Mouse (Mus musculus): ENCODE measurements around the gene Ep300. TPM values are rescaled to one million over a fixed set of nuclear protein-coding genes. Genes with fewer than 3 reads are reported as not detected.
"Not testable (repeated sequence)": the region's sequence is repeated elsewhere in the genome, so short reads cannot be mapped to it uniquely, and the experiment has no call there.

Ep300 gene
- total RNA-seq, 1 experiment from 2014 or later: 68.0 TPM

DNA sequence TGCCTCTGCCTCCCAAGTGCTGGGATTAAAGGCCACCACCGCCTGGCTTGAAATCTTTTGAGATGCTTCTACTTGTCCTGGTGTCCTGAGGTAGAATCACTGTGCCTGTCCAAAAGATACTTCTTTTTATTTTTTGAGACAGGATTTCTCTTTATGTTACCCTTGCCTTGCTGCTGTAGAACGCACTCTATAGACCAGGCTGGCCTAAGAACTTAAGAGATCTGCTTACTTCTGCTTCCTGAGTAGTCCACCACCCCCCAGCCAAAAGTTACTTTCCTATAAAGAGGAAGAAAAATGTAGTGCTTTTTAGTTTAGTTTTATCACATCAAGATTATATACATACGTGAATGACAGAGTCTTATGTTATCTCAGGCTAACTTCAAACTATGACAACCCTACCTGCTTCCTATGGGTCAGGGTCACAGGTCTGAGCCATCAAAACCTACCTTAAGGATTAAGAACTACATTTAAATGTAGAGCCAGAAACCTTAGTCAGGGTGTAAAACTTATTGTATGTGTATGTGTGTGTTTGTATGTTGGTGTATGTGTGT is 9.1 kb downstream of the Ep300 start:
- no peak for DNase-seq

GRCm38 (mm10) chr15:81598742-81599141 is 13.6 kb downstream of the Ep300 start:
- DNase-seq: not testable (repeated sequence)

GRCm38 (mm10) chr15:81605241-81605640 is 20.1 kb downstream of the Ep300 start:
- DNase-seq: no peak

DNA sequence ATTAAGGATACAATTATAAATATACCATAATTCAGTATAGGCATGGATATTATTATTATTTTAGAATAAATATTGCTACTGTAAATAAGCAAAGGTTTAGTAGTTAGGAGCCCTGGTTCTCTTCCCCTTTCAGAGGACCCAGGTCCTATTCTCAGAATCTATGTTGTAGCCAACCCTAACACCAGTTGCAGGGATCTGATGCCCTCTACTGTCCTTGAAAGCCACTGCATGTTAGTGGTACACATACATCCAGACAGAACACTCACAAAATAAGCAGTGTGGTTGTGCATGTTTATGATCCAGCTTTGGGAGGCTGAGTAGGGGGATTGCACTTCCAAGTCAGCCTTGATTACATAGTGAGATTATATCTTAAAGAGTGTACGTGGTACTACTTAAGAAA is 21.5 kb downstream of the Ep300 start:
- DNase-seq: peak; percentile 53

- DNase-seq: peak; percentile 58
Measured at GRCm38 (mm10) chr15:81649516-81650455, 64.6 kb downstream of the Ep300 start.

DNA sequence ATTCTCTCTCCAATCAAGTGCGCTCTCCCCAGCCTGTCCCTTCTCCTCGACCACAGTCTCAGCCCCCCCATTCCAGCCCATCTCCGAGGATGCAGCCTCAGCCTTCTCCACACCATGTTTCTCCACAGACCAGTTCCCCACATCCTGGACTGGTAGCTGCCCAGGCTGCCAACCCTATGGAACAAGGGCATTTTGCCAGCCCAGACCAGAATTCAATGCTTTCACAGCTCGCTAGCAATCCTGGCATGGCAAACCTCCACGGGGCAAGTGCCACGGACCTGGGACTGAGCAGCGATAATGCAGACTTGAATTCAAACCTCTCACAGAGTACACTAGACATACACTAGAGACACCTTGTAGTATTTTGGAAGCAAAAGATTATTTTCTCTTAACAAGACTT is 65.5 kb downstream of the Ep300 start:
- peak; percentile 16 for DNase-seq

DNA sequence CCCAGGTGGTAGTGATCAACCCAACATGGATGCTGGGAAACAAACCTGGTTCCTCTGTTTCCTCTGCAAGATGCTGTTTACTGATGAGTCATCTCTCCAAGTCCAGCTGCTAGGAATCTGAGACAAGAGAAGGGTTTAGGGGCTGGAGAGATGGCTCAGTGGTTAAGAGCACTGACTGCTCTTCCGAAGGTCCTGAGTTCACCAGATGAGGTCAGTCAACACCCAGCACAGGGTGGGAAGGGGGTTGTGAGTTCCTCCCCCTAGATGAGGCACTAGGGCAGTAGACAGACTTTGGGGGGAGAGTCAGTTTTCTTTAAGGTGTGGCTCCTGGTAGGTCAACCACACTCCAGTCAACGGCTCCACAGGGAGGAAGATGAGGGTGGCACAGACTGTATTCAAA is 76.5 kb downstream of the Ep300 start:
- DNase-seq: no peak

DNA sequence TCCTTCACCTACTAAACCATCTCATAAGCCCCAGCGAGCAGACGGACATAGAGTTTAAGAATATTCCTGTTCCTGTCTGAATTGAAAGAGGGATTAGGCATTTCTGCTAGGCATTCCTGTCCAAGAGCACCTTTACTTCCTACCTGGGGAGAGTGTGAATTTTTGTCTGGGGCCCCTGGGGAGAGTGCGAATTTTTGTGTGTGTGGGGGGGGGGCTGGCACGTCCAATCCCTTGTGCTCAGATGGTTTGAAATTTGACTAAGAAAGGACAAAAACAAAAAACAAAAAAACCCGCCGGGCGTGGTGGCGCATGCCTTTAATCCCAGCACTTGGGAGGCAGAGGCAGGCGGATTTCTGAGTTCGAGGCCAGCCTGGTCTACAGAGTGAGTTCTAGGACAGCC is 78.1 kb downstream of the Ep300 start:
- DNase-seq: no peak

- peak; percentile 96 for DNase-seq
Measured at GRCm38 (mm10) chr15:81663697-81664561, 78.8 kb downstream of the Ep300 start, which contains the start of gene L3mbtl2. L3mbtl2 (plus strand) TSS chr15:81663889.

DNA sequence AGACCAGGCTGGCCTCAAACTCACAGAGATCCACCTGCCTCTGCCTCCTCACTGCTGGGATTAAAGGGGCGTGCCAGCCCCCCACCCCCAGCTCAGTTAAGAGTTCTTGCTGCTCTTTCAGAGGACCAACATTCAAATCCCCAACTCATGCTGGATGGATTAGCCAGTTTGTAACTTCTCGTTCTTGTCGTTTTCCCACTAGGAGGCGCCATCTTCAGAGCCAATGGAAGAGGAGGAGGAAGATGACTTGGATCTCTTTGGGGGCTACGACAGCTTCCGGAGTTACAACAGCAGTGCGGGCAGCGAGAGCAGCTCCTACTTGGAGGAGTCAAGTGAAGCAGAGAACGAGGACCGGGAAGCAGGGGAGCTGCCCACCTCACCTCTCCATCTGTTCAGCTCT is 81.8 kb downstream of the Ep300 start:
- DNase-seq: no peak

GRCm38 (mm10) chr15:81670231-81670640 is 85.1 kb downstream of the Ep300 start:
- peak; percentile 79 for DNase-seq

DNA sequence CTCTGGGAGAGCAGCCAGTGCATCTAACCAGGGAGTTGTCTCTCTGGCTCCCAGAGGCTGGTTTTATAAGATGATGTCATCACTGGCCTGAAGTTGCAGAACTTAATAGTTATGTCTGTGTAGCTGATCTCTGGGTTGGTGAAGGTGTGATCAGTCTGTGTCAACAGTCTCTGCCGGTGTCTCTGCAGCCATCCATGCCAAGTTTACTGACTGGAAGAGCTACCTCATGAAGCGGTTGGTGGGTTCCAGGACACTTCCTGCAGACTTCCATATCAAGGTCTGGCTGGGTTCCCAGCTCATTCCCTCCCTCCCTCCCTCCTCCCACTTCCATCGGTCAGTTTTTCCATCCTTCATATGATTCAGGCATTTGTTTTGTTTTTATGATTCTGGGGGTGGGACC is 91.5 kb downstream of the Ep300 start:
- no peak for DNase-seq

GRCm38 (mm10) chr15:81680301-81680805 is 95.2 kb downstream of the Ep300 start:
- no peak for DNase-seq

- DNase-seq: no peak
Measured at GRCm38 (mm10) chr15:81693366-81693966, 108.3 kb downstream of the Ep300 start.

DNA sequence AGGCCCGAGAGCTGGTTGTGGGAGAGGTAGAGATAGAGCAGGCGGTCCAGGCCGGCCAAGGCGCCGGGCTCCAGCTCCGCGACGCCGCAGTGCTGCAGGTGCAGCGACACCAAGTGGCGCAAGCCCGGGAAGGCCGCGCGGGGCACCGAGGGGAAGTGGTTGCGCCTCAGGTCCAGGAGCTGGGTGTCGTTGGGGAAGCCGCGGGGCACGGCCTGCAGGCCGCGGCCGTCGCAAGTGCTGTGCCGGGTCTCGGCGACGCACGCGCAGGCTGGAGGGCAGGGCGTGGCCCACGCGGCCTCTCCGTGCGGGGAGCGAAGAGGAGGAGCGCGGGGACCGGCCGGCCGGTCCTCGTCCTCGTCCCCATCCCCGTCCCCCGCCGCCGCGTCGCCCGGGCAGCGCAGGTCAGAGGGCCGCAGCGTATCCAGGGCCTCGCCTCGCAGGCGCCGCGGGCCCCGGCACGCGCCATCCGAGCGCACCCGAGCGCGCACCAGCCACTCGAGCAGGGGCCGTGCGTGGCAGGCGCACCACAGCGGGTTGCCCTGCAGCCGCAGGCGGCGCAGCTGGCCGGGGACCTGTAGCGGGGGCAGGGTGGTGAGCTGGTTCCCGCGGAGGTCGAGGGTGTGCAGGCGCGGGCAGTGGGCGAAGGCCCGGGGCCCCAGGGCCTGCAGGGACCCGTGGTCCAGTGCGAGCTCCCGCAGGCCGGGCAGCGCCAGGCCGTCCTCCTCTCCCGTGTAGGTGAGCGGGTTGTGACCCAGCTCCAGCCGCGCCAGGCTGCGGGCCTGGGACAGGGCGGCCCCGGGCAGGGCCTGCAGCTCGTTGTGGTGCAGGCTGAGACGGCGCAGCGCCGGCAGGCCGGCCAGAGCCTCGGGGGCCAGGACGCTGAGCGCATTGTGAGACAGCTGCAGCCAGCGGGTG is 109.1 kb downstream of the Ep300 start:
- DNase-seq: peak; percentile 93

DNA sequence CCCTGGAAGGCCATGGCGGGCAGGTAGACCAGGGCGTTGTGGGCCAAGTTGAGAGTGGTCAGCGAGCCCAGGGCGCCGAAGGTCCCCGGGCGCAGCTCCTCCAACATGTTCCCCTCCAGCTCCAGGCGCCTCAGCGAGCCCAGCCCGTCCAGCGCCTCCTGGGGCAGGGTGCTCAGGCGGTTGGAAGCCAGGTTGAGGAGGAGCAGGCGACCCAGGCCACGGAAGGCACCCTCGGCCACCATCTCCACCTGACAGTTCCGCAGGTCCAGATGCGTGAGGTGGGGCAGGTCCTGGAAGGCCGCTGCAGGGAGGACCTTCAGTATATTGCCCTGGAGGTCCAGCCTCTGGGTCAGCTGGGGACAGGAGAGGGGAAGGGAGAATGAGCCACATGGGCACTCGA is 109.7 kb downstream of the Ep300 start:
- no peak for DNase-seq

DNA sequence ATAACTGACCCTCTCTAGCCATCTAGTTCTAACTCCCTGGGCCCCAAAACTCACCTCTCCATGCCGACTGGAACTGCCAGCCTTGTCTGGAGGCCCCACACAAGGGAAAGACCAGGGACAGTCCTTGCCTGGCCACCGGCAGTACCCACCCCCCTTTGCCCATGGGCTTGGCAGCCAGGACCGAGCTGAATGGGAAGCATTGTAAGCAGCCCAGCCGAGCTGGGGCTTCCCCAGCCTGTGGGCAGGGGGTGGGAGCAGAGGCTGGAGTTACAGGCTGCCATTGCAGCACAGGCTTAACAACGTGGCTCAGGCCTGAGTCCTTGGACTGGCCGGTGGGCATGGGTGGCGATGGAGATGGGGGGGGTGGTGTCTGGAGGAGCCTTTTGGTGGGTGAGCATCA is 112.0 kb downstream of the Ep300 start, which contains the start of gene Chadl:
TSS of gene Chadl (minus strand) at position 113 of the 400 bp plus-strand sequence.
- no peak for DNase-seq

GRCm38 (mm10) chr15:81697847-81698246 is 112.7 kb downstream of the Ep300 start:
- peak; percentile 59 for DNase-seq

DNA sequence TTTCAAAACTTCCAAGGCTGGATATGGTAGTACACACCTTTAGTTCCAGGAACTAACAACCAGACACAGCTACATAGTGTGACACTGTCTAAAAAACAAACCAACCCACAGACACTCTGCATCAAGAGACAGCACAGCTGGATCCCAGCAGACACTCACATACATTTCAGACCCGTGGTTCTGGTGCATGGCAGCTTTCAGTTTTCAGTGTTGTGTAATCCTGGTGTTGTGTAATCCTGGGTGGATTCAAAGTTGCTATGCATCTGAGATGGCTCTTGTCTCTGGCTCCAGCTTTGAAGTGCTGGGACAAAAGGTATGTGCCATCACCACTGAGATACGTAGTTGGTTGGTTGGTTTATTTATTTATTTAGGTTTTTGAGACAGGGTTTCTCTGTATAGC is 113.4 kb downstream of the Ep300 start:
- DNase-seq: no peak

DNA sequence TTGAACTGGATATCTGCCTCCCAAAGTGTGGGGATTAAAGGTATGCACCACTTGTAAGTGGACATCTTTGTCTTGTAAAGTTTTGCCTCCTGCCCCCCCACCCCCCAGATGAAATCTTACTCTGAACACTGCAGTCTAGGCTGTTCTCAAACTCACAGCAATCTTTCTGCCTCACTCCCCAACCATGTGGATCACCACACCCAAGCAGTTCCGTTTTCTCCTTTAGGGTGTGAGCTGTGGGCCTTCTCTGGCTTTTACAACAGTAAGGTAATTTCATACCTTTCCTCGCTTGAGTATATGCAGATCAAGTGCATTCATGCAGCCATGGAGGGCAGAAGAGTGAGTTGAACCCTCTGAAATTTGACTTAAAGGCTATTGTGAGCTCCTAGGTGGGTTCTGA is 115.0 kb downstream of the Ep300 start:
- DNase-seq: no peak

- DNase-seq: peak; percentile 40
Measured at GRCm38 (mm10) chr15:81700601-81701000, 115.5 kb downstream of the Ep300 start.
